In the genomic region with DNA sequence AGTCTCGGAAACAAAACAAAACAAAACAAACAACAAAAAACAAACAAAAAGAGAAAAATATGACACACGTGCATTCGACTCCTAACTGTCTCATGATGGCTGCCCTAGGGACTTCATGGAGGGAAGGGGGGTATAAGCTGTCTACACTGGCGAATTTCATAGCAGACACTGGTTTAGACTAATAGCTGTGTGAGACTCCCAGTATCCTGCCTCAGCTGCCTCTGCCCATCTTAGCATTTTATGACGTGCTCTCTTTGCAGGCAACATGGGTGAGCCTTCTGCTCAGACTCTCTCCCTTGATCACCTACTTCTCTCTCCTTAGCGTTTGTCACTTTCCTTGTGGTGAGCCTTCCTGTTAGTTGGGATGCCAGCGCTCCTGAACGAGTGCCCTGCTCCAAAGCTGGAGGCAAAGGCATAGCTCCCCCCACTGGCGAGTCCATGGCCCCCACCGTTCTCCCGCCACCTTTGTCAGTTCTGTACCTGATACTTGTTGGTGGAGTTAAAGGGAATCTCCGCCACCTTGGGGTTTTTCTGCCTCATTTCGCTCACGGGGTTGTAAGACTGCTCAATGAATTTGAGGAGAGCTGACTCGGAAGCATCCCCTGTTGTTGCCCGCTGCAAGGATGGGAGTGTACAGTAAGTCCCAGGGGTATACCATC, we compare ENCODE assay signal across 9 mouse cellular contexts. TPM values are rescaled to one million over a fixed set of nuclear protein-coding genes. Genes with fewer than 3 reads are reported as not detected.
DNase-seq lines count a peak whose midpoint lies in the region; ATAC-seq lines count a peak whose summit lies in the region.
"Had no signal": no experiment of that assay in that cellular context is flagged by ENCODE, and none has a peak within 500 bp of the region (broad histone marks: within the 10 kb centered on the region; RNA-seq: fewer than 3 reads in every experiment).

No protein-coding gene starts in this region.

- H3K9me3 ChIP-seq in liver, embryonic 13.5 days (replicated peaks), result no peaks in the 10 kb centered on the region
- H3K9me3 ChIP-seq: embryonic facial prominence, embryonic 15.5 days had no signal

- peaks cover 3% of the 10 kb centered on the region for H3K4me1 ChIP-seq in liver, embryonic 13.5 days (replicated peaks)

- WGBS in liver, embryonic 13.5 days (ENCODE audit: insufficient replicate concordance), result 24% methylated on average over 16 of the region's 16 CpGs

- H3K4me2 ChIP-seq in liver, embryonic 13.5 days, result peak overlapping the region; percentile 25; the same call in 1 of the 2 replicates
- H3K4me2 ChIP-seq: embryonic facial prominence, embryonic 15.5 days had no signal

- H3K27me3 ChIP-seq in liver, embryonic 13.5 days, result peaks cover 47% of the 10 kb centered on the region

- no peak for ATAC-seq in liver, embryonic 13.5 days (ENCODE audit: low read depth)
- ATAC-seq in erythroid progenitor cell, adult 5-6 weeks (replicated peaks; ENCODE audit: low FRiP score, poor library complexity, severe bottlenecking), result no peak

- no peaks in the 10 kb centered on the region for H3K36me3 ChIP-seq in liver, embryonic 13.5 days
- H3K36me3 ChIP-seq: embryonic facial prominence, embryonic 15.5 days had no signal

- DNase-seq in adrenal gland, postnatal 10 days, result peak; percentile 42
- DNase-seq in adrenal gland, adult 18-20 months (ENCODE audit: low spot score in 2 of 2), result no peak
- DNase-seq in right cerebral cortex, postnatal 4 days, result peak; percentile 33
- DNase-seq in right cerebral cortex, adult 2 months (ENCODE audit: low spot score in 2 of 2), result no peak
- peak; percentile 72 for DNase-seq in gastrocnemius, postnatal 14 days
- no peak for DNase-seq in liver, embryonic 13.5 days
- no peak for DNase-seq in spleen, adult 12 weeks (ENCODE audit: low spot score)

- no peak overlapping the region for H3K27ac ChIP-seq in liver, embryonic 13.5 days
- H3K27ac ChIP-seq: embryonic facial prominence, embryonic 15.5 days had no signal

- no peak overlapping the region for H3K9ac ChIP-seq in liver, embryonic 13.5 days
- H3K9ac ChIP-seq: embryonic facial prominence, embryonic 15.5 days had no signal

- intact Hi-C loops in gastrocnemius, postnatal 14 days (cut with DNase I; ENCODE audit: low total_unique reads), result loop anchor here (10.0 kb wide), 1 partner anchor 79 kb away; no protein-coding TSS in a partner anchor

- no peak overlapping the region for H3K4me3 ChIP-seq in liver, embryonic 13.5 days (replicated peaks)
- H3K4me3 ChIP-seq: embryonic facial prominence, embryonic 15.5 days had no signal

RNA-seq across cellular contexts. Expression of gene Atp1a4, which starts 14.5 kb away (rescaled TPM):
- under 1 TPM; 0.24 to 0.30 TPM for total RNA-seq in adrenal gland, postnatal 10 days (2021)
- 1 to 10 TPM in 1 of 2 experiments, under 1 TPM in 1; 0.42 to 3.7 TPM for total RNA-seq in adrenal gland, adult 18-20 months (2021)
- under 1 TPM; 0.66 to 0.96 TPM for total RNA-seq in gastrocnemius, postnatal 14 days (2021)
- polyA plus RNA-seq in liver, embryonic 13.5 days (2015; fragmentation: Nextera tagmentation; extraction: Ambion mirVana), result 0.03 TPM in 1 of 2 replicates, not detected in the other
- total RNA-seq in erythroid progenitor cell, adult 5-6 weeks (2015; ENCODE audit: low replicate concordance), result not detected in 2 replicates
- not detected in 2 replicates for total RNA-seq in erythroid progenitor cell, adult 5-6 weeks (2017; ENCODE audit: low replicate concordance)
- polyA plus RNA-seq: embryonic facial prominence, embryonic 15.5 days had no signal

RNA-seq across cellular contexts. Expression of gene Igsf8, which starts 17.8 kb away (rescaled TPM):
- total RNA-seq in adrenal gland, postnatal 10 days (2021), result 10 to 100 TPM; 26.5 to 32.3 TPM
- total RNA-seq in adrenal gland, adult 18-20 months (2021), result 10 to 100 TPM; 20.8 to 27.8 TPM
- 10 to 100 TPM; 11.1 to 12.5 TPM for total RNA-seq in gastrocnemius, postnatal 14 days (2021)
- 15.4 and 16.8 TPM in 2 replicates for polyA plus RNA-seq in liver, embryonic 13.5 days (2015; fragmentation: Nextera tagmentation; extraction: Ambion mirVana)
- total RNA-seq in erythroid progenitor cell, adult 5-6 weeks (2015; ENCODE audit: low replicate concordance), result 14.4 and 15.1 TPM in 2 replicates
- total RNA-seq in erythroid progenitor cell, adult 5-6 weeks (2017; ENCODE audit: low replicate concordance), result 3.1 and 3.3 TPM in 2 replicates

RNA-seq across cellular contexts. Expression of gene Casq1, which starts 24.0 kb away (rescaled TPM):
- total RNA-seq in adrenal gland, postnatal 10 days (2021), result 100 to 1,000 TPM in 1 of 2 experiments, 10 to 100 TPM in 1; 63.5 to 189 TPM
- total RNA-seq in adrenal gland, adult 18-20 months (2021), result 1 to 10 TPM in 1 of 2 experiments, under 1 TPM in 1; 0.66 to 1.9 TPM
- total RNA-seq in gastrocnemius, postnatal 14 days (2021), result 1,000 to 10,000 TPM; 6,638 to 7,021 TPM
- 0.29 and 0.55 TPM in 2 replicates for polyA plus RNA-seq in liver, embryonic 13.5 days (2015; fragmentation: Nextera tagmentation; extraction: Ambion mirVana)
- not detected in 2 replicates for total RNA-seq in erythroid progenitor cell, adult 5-6 weeks (2015; ENCODE audit: low replicate concordance)
- total RNA-seq in erythroid progenitor cell, adult 5-6 weeks (2017; ENCODE audit: low replicate concordance), result not detected in 2 replicates

RNA-seq across cellular contexts. Expression of gene Pea15a, which starts 37.1 kb away (rescaled TPM):
- 10 to 100 TPM; 65.7 to 80.4 TPM for total RNA-seq in adrenal gland, postnatal 10 days (2021)
- 10 to 100 TPM; 55.2 to 72.6 TPM for total RNA-seq in adrenal gland, adult 18-20 months (2021)
- 10 to 100 TPM; 39.2 to 60.3 TPM for total RNA-seq in gastrocnemius, postnatal 14 days (2021)
- 20.9 and 22.2 TPM in 2 replicates for polyA plus RNA-seq in liver, embryonic 13.5 days (2015; fragmentation: Nextera tagmentation; extraction: Ambion mirVana)
- 5.4 and 12.2 TPM in 2 replicates for total RNA-seq in erythroid progenitor cell, adult 5-6 weeks (2015; ENCODE audit: low replicate concordance)
- 3.3 and 6.0 TPM in 2 replicates for total RNA-seq in erythroid progenitor cell, adult 5-6 weeks (2017; ENCODE audit: low replicate concordance)

RNA-seq across cellular contexts. Expression of gene Atp1a2, which starts 54.2 kb away (rescaled TPM):
- 100 to 1,000 TPM; 303 to 400 TPM for total RNA-seq in adrenal gland, postnatal 10 days (2021)
- 100 to 1,000 TPM; 128 to 221 TPM for total RNA-seq in adrenal gland, adult 18-20 months (2021)
- total RNA-seq in gastrocnemius, postnatal 14 days (2021), result 1,000 to 10,000 TPM in 1 of 2 experiments, 100 to 1,000 TPM in 1; 826 to 1,026 TPM
- 0.25 and 0.32 TPM in 2 replicates for polyA plus RNA-seq in liver, embryonic 13.5 days (2015; fragmentation: Nextera tagmentation; extraction: Ambion mirVana)
- total RNA-seq in erythroid progenitor cell, adult 5-6 weeks (2015; ENCODE audit: low replicate concordance), result not detected in 2 replicates
- total RNA-seq in erythroid progenitor cell, adult 5-6 weeks (2017; ENCODE audit: low replicate concordance), result not detected in 2 replicates

Comparison
In these comparisons a context has a peak if more than half of its experiments do, and no peak if none do; other contexts are left out.
1. DNase-seq: peak in adrenal gland, postnatal 10 days (single experiment), right cerebral cortex, postnatal 4 days (single experiment) and gastrocnemius, postnatal 14 days (single experiment); none in adrenal gland, adult 18-20 months (0 of 2), right cerebral cortex, adult 2 months (0 of 2), liver, embryonic 13.5 days (single experiment) and spleen, adult 12 weeks (single experiment).
2. RNA of gene Casq1, which starts 24.0 kb away (total RNA-seq): 6,638 to 7,021 TPM in gastrocnemius, postnatal 14 days; 63.5 to 189 TPM in adrenal gland, postnatal 10 days, 0.66 to 1.9 TPM in adrenal gland, adult 18-20 months and not detected in erythroid progenitor cell, adult 5-6 weeks; every median in the first group is over 10 times any median in the second.